Mouse (Mus musculus) testis, adult 2 months (tissue): ENCODE measurements around the gene Abhd6.

ENCODE experiments used
- CTCF ChIP-seq: fragments of 200-500 bp; IDR thresholded peaks from 2 replicates; pipeline ENCODE4 v1.5.1; 2012; ENCODE audit warnings: low read depth, mild to moderate bottlenecking, inconsistent platforms, low read length, moderate library complexity; ENCODE audit not compliant: control insufficient read depth, insufficient read depth, insufficient replicate concordance
- POLR2A ChIP-seq: fragments of 200-500 bp; IDR thresholded peaks from 2 replicates; pipeline ENCODE4 v1.6.1; 2012; ENCODE audit warnings: low read depth, mild to moderate bottlenecking, inconsistent platforms, low read length, moderate library complexity; ENCODE audit not compliant: control insufficient read depth

DNA sequence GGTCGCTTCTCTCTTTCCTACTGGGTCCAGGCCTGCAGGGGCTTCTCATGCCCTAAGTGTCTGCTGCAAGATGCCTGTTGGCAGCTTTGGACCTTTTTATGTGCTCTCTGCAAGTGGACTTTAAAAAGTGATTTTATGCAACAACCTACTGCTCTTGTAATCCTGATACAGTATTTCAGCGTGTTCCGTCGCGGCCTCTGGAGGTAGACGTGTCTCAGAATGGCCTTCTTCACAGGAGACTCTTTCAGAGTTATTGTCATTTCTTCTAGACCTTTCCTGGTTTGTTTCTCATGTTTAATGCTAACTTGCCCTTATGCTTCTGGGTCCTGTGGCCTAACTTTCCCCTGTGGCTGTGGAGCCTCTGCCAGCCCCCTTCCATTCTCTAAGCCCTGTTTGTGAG, 13.1 kb downstream of the Abhd6 start:
- TF ChIP-seq POLR2A: no peak
- no peak for TF ChIP-seq CTCF
